Mouse (Mus musculus) midbrain, embryonic 11.5 days (tissue): ENCODE data around the gene Hist1h2be. TPM values are rescaled to one million over a fixed set of nuclear protein-coding genes. Genes with fewer than 3 reads are reported as not detected.
A peak's percentile ranks its signal among the peaks of the same experiment; 100 is the strongest.

Source experiments
- ATAC-seq: fragments of 200-750 bp; cut with Nextera tagmentation; 2 replicates; pipeline ENCODE4 v1.8.0; 2017; ENCODE audit warnings: moderate TSS enrichment, moderate library complexity; ENCODE audit not compliant: low FRiP score
- DNase-seq: peaks from one replicate; pipeline ENCODE4 v3.0.0; 2015; ENCODE audit warnings: low spot score; ENCODE audit errors: missing footprints
- H3K27ac ChIP-seq: fragments of 300-500 bp; sonication (generic); 2 replicates; pipeline ENCODE4 v1.5.1; 2014; ENCODE audit warnings: low read depth, low read length
- H3K27me3 ChIP-seq: fragments of 300-500 bp; sonication (generic); 2 replicates; pipeline ENCODE4 v1.6.1; 2014; ENCODE audit warnings: mild to moderate bottlenecking, low read length, moderate library complexity, mixed read lengths; ENCODE audit not compliant: control insufficient read depth, insufficient read depth
- H3K36me3 ChIP-seq: fragments of 300-500 bp; sonication (generic); 2 replicates; pipeline ENCODE4 v1.6.1; 2014; ENCODE audit warnings: mild to moderate bottlenecking, low read length, moderate library complexity, mixed read lengths; ENCODE audit not compliant: control insufficient read depth, insufficient read depth
- H3K4me1 ChIP-seq: fragments of 300-500 bp; sonication (generic); 2 replicates; pipeline ENCODE4 v1.6.1; 2014; ENCODE audit warnings: low read length; ENCODE audit not compliant: control insufficient read depth, insufficient read depth
- H3K4me2 ChIP-seq: fragments of 300-500 bp; sonication (generic); 2 replicates; pipeline ENCODE4 v1.6.1; 2014; ENCODE audit warnings: mild to moderate bottlenecking, moderate library complexity
- H3K4me3 ChIP-seq: fragments of 300-500 bp; sonication (generic); 2 replicates; pipeline ENCODE4 v1.5.1; 2014; ENCODE audit warnings: low read depth, low read length
- H3K9ac ChIP-seq: fragments of 300-500 bp; sonication (generic); 2 replicates; pipeline ENCODE4 v1.6.1; 2014; ENCODE audit warnings: low read length
- H3K9me3 ChIP-seq: fragments of 300-500 bp; sonication (generic); 2 replicates; pipeline ENCODE4 v1.6.1; 2016; ENCODE audit warnings: low read length; ENCODE audit not compliant: control insufficient read depth
- WGBS: fragments of 180-500 bp; shearing (Covaris S2); extraction: QIAGEN DNeasy Blood & Tissue Kit; methylation state at CpG from one replicate; pipeline ENCODE4 v1.1.7; 2014; 5-methylcytosine and 5-hydroxymethylcytosine counted together
- polyA plus RNA-seq: library from polyadenylated mRNA; unstranded; fragments of >200 nt; fragmentation: Nextera tagmentation; extraction: Ambion mirVana; gene quantifications from 2 replicates; pipeline ENCODE4 v1.2.1, GENCODE M21; 2014

The Hist1h2be gene
- polyA plus RNA-seq, 1 experiment from 2014 or later = 1.7 TPM

GRCm38 (mm10) chr13:23611638-23612037 is 9.3 kb downstream of the Hist1h2be start:
- ATAC-seq = no peak
- no peak for DNase-seq
- H3K27me3 ChIP-seq = no peaks in the 10 kb centered on the region
- H3K4me3 ChIP-seq = no peak overlapping the region
- no peaks in the 10 kb centered on the region for H3K4me1 ChIP-seq
- 85% methylated on average over 3 of the region's 3 CpGs for WGBS
- no peak overlapping the region for H3K9ac ChIP-seq
- no peak overlapping the region for H3K27ac ChIP-seq
- no peaks in the 10 kb centered on the region for H3K36me3 ChIP-seq
- H3K4me2 ChIP-seq = no peak overlapping the region
- no peaks in the 10 kb centered on the region for H3K9me3 ChIP-seq

- Histone ChIP-seq H3K27ac (no peak overlapping the region), H3K9ac (no peak overlapping the region), H3K9me3 (no peaks in the 10 kb centered on the region), H3K4me2 (no peak overlapping the region), H3K36me3 (no peaks in the 10 kb centered on the region), H3K4me1 (no peaks in the 10 kb centered on the region), H3K4me3 (no peak overlapping the region), H3K27me3 (no peaks in the 10 kb centered on the region)
- DNase-seq = no peak
- no peak for ATAC-seq
- 58% methylated on average over 2 of the region's 2 CpGs for WGBS
These were observed 10.5 kb downstream of the Hist1h2be start for GRCm38 (mm10) chr13:23610393-23610792.

- Histone ChIP-seq H3K4me1 (no peaks in the 10 kb centered on the region), H3K9me3 (no peaks in the 10 kb centered on the region), H3K36me3 (no peaks in the 10 kb centered on the region), H3K27ac (no peak overlapping the region), H3K4me3 (no peak overlapping the region), H3K27me3 (no peaks in the 10 kb centered on the region), H3K4me2 (no peak overlapping the region), H3K9ac (no peak overlapping the region)
- DNase-seq (no peak), ATAC-seq (no peak)
These were observed 11.1 kb downstream of the Hist1h2be start for GRCm38 (mm10) chr13:23609844-23610243.

- no peak overlapping the region for H3K4me3 ChIP-seq
- H3K27ac ChIP-seq = no peak overlapping the region
- H3K4me1 ChIP-seq = no peaks in the 10 kb centered on the region
- H3K9me3 ChIP-seq = no peaks in the 10 kb centered on the region
- ATAC-seq = no peak
- no peak overlapping the region for H3K9ac ChIP-seq
- H3K27me3 ChIP-seq = no peaks in the 10 kb centered on the region
- no peak for DNase-seq
- H3K4me2 ChIP-seq = no peak overlapping the region
- no peaks in the 10 kb centered on the region for H3K36me3 ChIP-seq
- WGBS = 89% methylated on average over 4 of the region's 4 CpGs
These were observed 11.7 kb downstream of the Hist1h2be start for GRCm38 (mm10) chr13:23609209-23609608.

GRCm38 (mm10) chr13:23605052-23605451 is 15.9 kb downstream of the Hist1h2be start:
- WGBS = 95% methylated on average over 3 of the region's 3 CpGs
- Histone ChIP-seq H3K9me3 (no peaks in the 10 kb centered on the region), H3K9ac (no peak overlapping the region), H3K4me3 (no peak overlapping the region), H3K27me3 (no peaks in the 10 kb centered on the region), H3K36me3 (no peaks in the 10 kb centered on the region), H3K4me2 (no peak overlapping the region), H3K4me1 (no peaks in the 10 kb centered on the region), H3K27ac (no peak overlapping the region)
- no peak for DNase-seq
- no peak for ATAC-seq

GRCm38 (mm10) chr13:23604452-23604851 is 16.5 kb downstream of the Hist1h2be start:
- H3K27me3 ChIP-seq = no peaks in the 10 kb centered on the region
- ATAC-seq (no peak), DNase-seq (no peak)
- no peaks in the 10 kb centered on the region for H3K4me1 ChIP-seq
- H3K4me3 ChIP-seq = no peak overlapping the region
- H3K27ac ChIP-seq = no peak overlapping the region
- no peak overlapping the region for H3K9ac ChIP-seq
- no peak overlapping the region for H3K4me2 ChIP-seq
- 93% methylated on average over 3 of the region's 3 CpGs for WGBS
- H3K9me3 ChIP-seq = no peaks in the 10 kb centered on the region
- no peaks in the 10 kb centered on the region for H3K36me3 ChIP-seq

- H3K4me2 ChIP-seq = no peak overlapping the region
- ATAC-seq = no peak
- no peak overlapping the region for H3K9ac ChIP-seq
- no peaks in the 10 kb centered on the region for H3K4me1 ChIP-seq
- DNase-seq = no peak
- H3K36me3 ChIP-seq = no peaks in the 10 kb centered on the region
- H3K27me3 ChIP-seq = no peaks in the 10 kb centered on the region
- no peaks in the 10 kb centered on the region for H3K9me3 ChIP-seq
- H3K27ac ChIP-seq = no peak overlapping the region
- H3K4me3 ChIP-seq = no peak overlapping the region
- WGBS = 82% methylated on average over 7 of the region's 7 CpGs
These were observed 17.7 kb downstream of the Hist1h2be start for GRCm38 (mm10) chr13:23603182-23603699.

GRCm38 (mm10) chr13:23597957-23598356 is 23.0 kb downstream of the Hist1h2be start:
- 8% methylated on average over 9 of the region's 9 CpGs for WGBS
- H3K4me3 ChIP-seq = no peak overlapping the region
- no peaks in the 10 kb centered on the region for H3K4me1 ChIP-seq
- H3K36me3 ChIP-seq = no peaks in the 10 kb centered on the region
- H3K27me3 ChIP-seq = no peaks in the 10 kb centered on the region
- H3K27ac ChIP-seq = no peak overlapping the region
- 0 out of 2 replicates have a peak, but pooled peaks have one; percentile 35 for ATAC-seq
- no peak overlapping the region for H3K4me2 ChIP-seq
- peak; percentile 95 for DNase-seq
- H3K9me3 ChIP-seq = no peaks in the 10 kb centered on the region
- H3K9ac ChIP-seq = no peak overlapping the region

- WGBS = 88% methylated on average over 7 of the region's 7 CpGs
- Histone ChIP-seq H3K36me3 (no peaks in the 10 kb centered on the region), H3K9me3 (no peaks in the 10 kb centered on the region; the same call in 1 of the 2 replicates), H3K27ac (no peak overlapping the region), H3K4me3 (no peak overlapping the region), H3K9ac (no peak overlapping the region), H3K27me3 (no peaks in the 10 kb centered on the region), H3K4me1 (no peaks in the 10 kb centered on the region), H3K4me2 (no peak overlapping the region)
- DNase-seq (no peak), ATAC-seq (no peak)
These were observed 25.1 kb downstream of the Hist1h2be start for GRCm38 (mm10) chr13:23595622-23596372.
